Mouse (Mus musculus): Measurements from ENCODE around the gene Clint1. TPM values are rescaled to one million over a fixed set of nuclear protein-coding genes. Genes with fewer than 3 reads are reported as not detected.
"Not testable (repeated sequence)": the region's sequence is repeated elsewhere in the genome, so short reads cannot be mapped to it uniquely, and the experiment has no call there.

Gene Clint1
- polyA plus RNA-seq, 1 experiment from 2014 or later, result 50.5 TPM

DNA sequence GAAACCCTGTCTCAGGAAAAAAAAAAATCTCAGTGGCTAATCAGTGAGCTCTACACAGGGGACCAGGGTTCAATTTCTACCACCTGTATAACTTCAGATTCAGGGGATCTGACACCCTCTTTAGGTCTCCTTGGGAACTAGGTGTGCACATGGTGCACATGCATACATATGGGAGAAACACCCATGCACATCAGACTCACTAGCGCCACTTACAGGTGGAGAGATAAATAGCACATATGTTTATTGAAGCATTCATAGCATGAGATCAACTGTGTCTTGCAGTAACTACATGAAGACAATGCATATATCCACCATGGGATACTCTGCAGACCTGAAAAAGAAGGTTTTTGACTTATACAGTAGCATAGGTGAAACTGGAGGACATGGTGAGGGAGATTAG, 21.8 kb downstream of the Clint1 start:
- Histone ChIP-seq H3K4me2 (no peak overlapping the region), H3K4me1 (replicated peaks) (0 out of 2 replicates have a peak, but pooled peaks cover 3% of the 10 kb centered on the region), H3K27me3 (no peaks in the 10 kb centered on the region), H3K36me3 (no peaks in the 10 kb centered on the region), H3K4me3 (no peak overlapping the region), H3K9ac (no peak overlapping the region), H3K27ac (replicated peaks) (no peak overlapping the region), H3K9me3 (no peaks in the 10 kb centered on the region)
- 83% methylated on average over 1 of the region's 1 CpGs for WGBS
- no peak for ATAC-seq (ENCODE audit: low read depth)

DNA sequence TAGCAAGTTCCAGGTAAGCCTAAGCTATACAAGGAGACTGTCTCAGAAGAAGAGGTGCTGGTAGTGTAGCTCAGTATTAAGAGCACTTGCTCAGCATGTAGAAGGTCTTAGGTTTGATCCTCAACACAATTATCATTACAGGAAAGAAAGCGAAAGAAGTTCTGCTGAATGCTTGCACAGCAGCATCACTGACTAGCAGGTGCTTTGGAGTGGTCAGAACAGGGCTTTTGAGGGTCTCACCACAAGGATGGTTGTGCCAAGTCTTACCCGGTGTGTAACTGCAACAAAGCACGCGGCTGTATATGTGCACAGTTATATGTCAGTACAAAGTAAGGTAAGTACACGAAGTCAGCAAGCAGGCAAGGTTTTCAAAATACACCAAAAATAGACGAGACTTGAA, 22.4 kb downstream of the Clint1 start:
- Histone ChIP-seq H3K9me3 (no peaks in the 10 kb centered on the region), H3K36me3 (no peaks in the 10 kb centered on the region), H3K9ac (no peak overlapping the region), H3K4me3 (no peak overlapping the region), H3K4me2 (no peak overlapping the region), H3K27me3 (no peaks in the 10 kb centered on the region), H3K27ac (replicated peaks) (no peak overlapping the region), H3K4me1 (replicated peaks) (peaks cover 7% of the 10 kb centered on the region; the same call in 1 of the 2 replicates)
- ATAC-seq (ENCODE audit: low read depth), result no peak
- WGBS, result 97% methylated on average over 6 of the region's 6 CpGs

DNA sequence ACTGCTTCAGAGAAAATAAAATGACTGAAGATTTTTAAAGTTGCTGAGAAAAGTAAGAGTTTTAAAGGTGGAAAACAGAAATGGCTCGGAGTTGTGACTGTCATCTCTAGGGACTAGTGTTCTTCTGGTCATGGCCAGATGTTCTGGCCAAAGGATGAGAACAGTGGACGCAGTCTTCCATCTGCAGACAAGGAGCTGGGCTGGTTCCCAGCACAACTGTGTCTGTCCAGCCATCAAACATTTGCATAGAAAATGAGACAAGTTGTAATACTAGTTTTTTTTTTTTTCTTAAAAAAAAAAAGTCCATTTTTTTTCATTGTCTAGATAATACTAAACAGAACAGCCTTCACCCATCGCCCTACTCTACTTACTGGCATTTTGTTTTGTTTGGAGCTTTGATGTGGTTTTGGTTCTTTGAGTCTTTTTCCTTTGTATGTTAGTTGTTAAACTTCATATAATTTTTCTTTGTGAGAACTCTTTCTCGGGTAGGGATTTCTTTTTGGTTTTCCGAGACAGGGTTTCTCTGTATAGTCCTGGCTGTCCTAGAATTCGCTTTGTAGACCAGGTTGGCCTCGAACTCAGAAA, 23.6 kb downstream of the Clint1 start:
- Histone ChIP-seq H3K36me3 (no peaks in the 10 kb centered on the region), H3K9ac (no peak overlapping the region), H3K27ac (replicated peaks) (no peak overlapping the region), H3K9me3 (no peaks in the 10 kb centered on the region), H3K4me2 (no peak overlapping the region), H3K4me1 (replicated peaks) (peaks cover 17% of the 10 kb centered on the region), H3K4me3 (no peak overlapping the region), H3K27me3 (no peaks in the 10 kb centered on the region)
- no peak for ATAC-seq (ENCODE audit: low read depth)
- 95% methylated on average over 7 of the region's 7 CpGs for WGBS

DNA sequence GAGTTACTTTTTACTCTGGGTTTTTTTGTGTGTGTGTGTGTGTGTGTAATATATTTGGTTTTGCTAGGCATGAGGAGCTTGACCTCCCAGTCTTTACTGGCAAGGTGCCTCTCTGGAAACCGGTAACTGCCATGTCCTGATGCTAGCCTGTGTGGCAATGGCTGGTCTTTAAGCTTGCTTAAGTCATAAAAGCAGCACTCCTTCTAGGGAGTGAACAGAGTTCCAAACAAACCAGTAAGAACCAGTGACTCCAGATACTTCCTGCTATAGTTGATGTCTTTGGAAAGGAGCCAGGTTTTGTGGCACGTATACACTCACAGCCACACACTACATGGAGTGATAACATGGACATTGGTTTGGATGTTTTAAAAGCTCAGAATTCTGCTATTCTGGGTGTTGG, 24.2 kb downstream of the Clint1 start:
- Histone ChIP-seq H3K4me3 (no peak overlapping the region), H3K27ac (replicated peaks) (no peak overlapping the region), H3K27me3 (no peaks in the 10 kb centered on the region), H3K36me3 (no peaks in the 10 kb centered on the region), H3K9ac (no peak overlapping the region), H3K4me2 (no peak overlapping the region), H3K9me3 (no peaks in the 10 kb centered on the region), H3K4me1 (replicated peaks) (peaks cover 23% of the 10 kb centered on the region)
- no peak for ATAC-seq (ENCODE audit: low read depth)
- WGBS, result 84% methylated on average over 2 of the region's 2 CpGs

DNA sequence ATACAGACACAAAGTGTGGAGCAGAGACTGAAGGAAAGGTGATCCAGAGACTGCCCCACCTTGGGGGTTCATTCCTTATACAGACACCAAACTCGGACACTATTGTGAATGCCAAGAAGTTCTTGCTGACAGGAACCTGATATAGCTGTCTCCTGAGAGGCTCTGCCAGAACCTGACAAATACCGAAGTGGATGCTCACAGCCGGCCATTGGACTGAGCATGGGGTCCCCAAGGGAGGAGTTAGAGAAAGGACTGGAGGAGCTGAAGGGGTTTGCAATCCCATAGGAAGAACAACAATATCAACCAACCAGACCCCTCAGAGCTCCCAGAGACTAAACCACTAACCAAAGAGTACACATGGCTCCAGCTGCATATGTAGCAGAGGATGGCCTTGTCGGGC, 27.5 kb downstream of the Clint1 start:
- ATAC-seq (ENCODE audit: low read depth); H3K27me3 ChIP-seq; H3K4me3 ChIP-seq: not testable (repeated sequence)

DNA sequence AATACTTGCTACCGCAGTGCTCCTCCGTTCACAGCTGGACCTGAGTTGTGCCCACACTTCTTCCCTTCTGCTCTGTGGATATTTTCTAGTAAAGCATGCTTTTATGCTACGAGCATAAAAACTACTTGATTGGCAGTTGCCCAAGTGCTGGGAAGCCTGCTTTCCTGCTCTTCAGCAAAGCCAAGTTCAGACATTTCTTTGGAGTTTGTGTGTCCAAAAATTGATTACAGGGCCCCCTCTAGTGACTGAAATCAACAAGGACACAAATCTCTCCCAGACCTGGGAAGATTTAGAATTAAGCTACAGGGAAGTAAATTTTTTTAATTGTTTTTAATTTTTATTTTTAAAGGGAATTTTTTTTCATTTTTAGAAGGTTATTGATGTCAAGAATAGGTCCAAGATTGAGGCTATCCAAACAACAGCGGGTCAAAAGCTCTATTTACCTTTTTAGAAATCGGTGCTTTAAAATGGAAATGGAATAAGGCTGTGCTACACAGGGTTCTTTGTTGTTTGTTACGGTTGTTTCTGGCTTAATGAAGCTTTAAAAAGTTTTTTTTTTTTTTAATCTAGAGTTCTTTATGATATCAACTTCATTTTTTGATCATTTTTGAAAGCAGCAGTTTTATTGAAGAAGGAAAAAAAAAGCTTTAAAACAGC, 29.3 kb downstream of the Clint1 start:
- Histone ChIP-seq H3K9ac (no peak overlapping the region), H3K27ac (replicated peaks) (peak overlapping the region; percentile 74), H3K4me3 (no peak overlapping the region), H3K9me3 (no peaks in the 10 kb centered on the region), H3K36me3 (0 out of 2 replicates have a peak, but pooled peaks cover 11% of the 10 kb centered on the region), H3K27me3 (no peaks in the 10 kb centered on the region), H3K4me2 (peak overlapping the region; percentile 11; the same call in 1 of the 2 replicates), H3K4me1 (replicated peaks) (peaks cover 49% of the 10 kb centered on the region)
- 43% methylated on average over 6 of the region's 6 CpGs for WGBS
- ATAC-seq (ENCODE audit: low read depth), result peak; percentile 66; the same call in 1 of the 2 replicates

More for the DNA sequence above, 27.5 kb downstream of the Clint1 start:
- peaks cover 46% of the 10 kb centered on the region for H3K4me1 ChIP-seq (replicated peaks)
- WGBS, result 64% methylated on average over 4 of the region's 4 CpGs
- not testable (repeated sequence) for H3K4me2 ChIP-seq; H3K36me3 ChIP-seq; H3K9ac ChIP-seq; H3K9me3 ChIP-seq; H3K27ac ChIP-seq (replicated peaks)

DNA sequence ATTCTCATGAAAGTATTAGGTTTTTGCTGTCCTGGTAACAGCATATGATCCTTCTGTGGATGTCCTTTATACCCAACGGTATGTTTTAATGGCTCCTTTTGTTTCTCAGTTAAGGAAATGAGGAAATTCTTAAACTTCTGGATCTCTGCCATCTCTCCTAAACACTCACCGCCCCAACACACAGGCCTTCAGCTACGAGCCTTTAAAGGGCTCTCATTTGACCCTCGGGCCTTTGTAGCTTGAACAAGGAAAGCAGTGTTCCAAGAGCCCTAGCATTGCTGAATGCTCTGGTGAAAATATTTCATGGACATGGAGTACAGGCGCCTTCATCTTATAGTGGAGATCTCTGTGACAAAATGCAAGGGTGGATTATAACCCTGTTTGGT, 29.8 kb downstream of the Clint1 start:
- 19% methylated on average over 5 of the region's 5 CpGs for WGBS
- Histone ChIP-seq H3K27ac (replicated peaks) (peak overlapping the region; percentile 74), H3K4me2 (no peak overlapping the region), H3K4me1 (replicated peaks) (peaks cover 55% of the 10 kb centered on the region), H3K4me3 (no peak overlapping the region), H3K27me3 (no peaks in the 10 kb centered on the region), H3K9ac (0 out of 2 replicates have a peak overlapping the region, but pooled peaks have one; percentile 41), H3K9me3 (no peaks in the 10 kb centered on the region), H3K36me3 (peaks cover 11% of the 10 kb centered on the region; the same call in 1 of the 2 replicates)
- ATAC-seq (ENCODE audit: low read depth), result peak; percentile 57

DNA sequence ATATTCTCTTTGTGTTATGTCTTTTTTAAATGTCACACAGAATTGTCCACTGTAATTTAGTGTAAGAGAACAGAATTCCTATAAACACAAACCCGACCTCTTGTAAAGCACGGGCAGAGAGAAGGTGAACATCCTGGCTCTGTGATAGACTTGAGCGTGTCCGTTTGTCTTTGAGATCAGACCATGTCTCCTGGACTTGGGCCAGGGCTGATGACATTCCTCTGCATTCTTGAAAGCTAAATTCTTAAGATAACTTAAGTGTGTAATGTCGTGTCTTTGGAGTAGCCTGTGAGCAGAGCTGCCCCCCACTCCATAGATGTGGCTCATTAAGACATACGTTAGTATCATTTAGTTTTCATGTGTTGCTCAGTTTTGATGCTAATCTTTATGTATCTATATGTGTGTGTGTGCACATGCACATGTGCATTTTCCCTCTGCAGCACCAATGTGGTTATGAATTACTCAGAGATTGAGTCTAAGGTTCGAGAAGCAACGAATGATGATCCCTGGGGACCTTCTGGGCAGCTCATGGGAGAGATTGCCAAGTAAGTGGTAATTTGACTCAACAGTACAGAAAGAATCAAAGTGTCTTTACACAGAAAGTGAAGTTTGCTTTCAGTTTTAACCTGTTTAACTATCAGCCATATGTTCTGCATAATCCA, 31.6 kb downstream of the Clint1 start:
- Histone ChIP-seq H3K4me3 (no peak overlapping the region), H3K27ac (replicated peaks) (no peak overlapping the region), H3K36me3 (peaks cover 18% of the 10 kb centered on the region), H3K9ac (no peak overlapping the region), H3K4me1 (replicated peaks) (peaks cover 57% of the 10 kb centered on the region), H3K4me2 (no peak overlapping the region), H3K9me3 (no peaks in the 10 kb centered on the region), H3K27me3 (no peaks in the 10 kb centered on the region)
- WGBS, result 56% methylated on average over 8 of the region's 8 CpGs
- no peak for ATAC-seq (ENCODE audit: low read depth)

DNA sequence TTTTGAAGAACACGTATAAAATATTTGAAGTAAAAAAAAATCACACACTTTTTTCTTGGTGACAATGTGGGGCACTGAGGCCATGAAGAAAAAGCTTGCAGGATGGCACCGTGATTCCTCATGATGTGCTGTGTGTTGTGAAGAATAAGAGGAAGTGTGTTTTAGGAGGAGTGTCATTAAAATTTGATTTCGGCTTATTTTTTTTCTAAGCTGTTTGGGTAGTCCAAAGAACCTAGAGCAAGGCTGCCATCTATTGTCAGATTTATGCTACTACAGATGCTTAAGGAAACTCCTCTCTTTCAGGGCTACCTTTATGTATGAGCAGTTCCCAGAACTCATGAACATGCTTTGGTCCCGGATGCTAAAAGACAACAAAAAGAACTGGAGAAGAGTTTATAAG, 32.2 kb downstream of the Clint1 start:
- Histone ChIP-seq H3K4me1 (replicated peaks) (peaks cover 52% of the 10 kb centered on the region), H3K9me3 (no peaks in the 10 kb centered on the region), H3K9ac (no peak overlapping the region), H3K4me2 (no peak overlapping the region), H3K27me3 (no peaks in the 10 kb centered on the region), H3K27ac (replicated peaks) (no peak overlapping the region), H3K36me3 (peaks cover 25% of the 10 kb centered on the region), H3K4me3 (no peak overlapping the region)
- 53% methylated on average over 4 of the region's 4 CpGs for WGBS
- no peak for ATAC-seq (ENCODE audit: low read depth)

DNA sequence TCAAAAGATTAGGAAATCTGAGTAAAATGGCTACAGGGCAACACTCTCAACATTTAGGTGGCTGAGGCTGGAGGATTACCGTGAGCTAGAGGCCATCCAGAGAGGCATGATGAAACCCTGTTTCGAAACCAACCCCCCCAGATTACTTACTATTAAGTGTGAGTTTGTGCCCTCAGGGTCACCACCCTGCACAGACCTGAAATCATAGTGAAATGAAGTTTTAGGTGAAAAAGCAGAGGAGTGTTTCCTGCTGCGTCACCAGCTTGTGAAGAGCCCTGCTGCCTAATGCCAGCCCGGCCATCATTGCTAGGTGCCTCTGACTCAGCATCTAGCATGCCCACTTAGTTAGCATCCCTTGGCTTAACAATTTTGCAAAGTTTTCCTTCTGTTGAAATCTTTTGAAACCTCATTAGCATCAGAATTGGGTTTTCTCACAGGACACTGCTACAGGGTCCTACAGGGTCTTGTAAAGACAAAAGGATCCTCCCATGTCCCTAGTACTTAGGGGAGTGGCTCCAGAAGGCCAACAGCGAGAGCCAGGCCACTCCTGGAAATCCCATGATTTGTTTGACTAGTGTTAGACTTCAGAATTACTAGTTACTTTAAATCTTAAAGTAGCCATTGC, 33.9 kb downstream of the Clint1 start:
- peaks cover 38% of the 10 kb centered on the region for H3K4me1 ChIP-seq (replicated peaks)
- no peak for ATAC-seq (ENCODE audit: low read depth)
- H3K9me3 ChIP-seq, result no peaks in the 10 kb centered on the region
- no peak overlapping the region for H3K4me3 ChIP-seq
- no peak overlapping the region for H3K4me2 ChIP-seq
- WGBS, result 76% methylated on average over 5 of the region's 5 CpGs
- no peak overlapping the region for H3K27ac ChIP-seq (replicated peaks)
- no peak overlapping the region for H3K9ac ChIP-seq
- no peaks in the 10 kb centered on the region for H3K27me3 ChIP-seq
- peaks cover 41% of the 10 kb centered on the region for H3K36me3 ChIP-seq

DNA sequence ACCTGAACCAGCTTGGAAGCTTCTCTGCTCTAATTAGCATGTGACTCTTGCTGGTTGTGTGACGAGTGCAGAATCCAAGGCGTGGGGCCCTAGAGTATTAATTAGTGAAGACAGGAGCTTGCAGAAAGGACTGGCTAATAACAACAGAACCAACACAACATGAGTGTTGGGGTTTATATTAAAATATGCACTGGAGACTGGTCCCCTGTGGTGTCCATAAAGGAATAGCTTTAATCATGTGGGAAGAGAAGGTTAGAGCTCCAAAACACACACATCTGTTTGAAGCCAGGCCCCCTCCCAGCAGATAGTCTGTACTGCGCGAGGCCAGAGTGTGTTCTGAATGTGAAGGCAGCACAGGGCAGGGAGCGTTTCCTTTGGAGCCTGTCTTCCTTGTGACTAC, 34.7 kb downstream of the Clint1 start:
- H3K4me2 ChIP-seq, result no peak overlapping the region
- H3K4me1 ChIP-seq (replicated peaks), result peaks cover 33% of the 10 kb centered on the region
- no peak overlapping the region for H3K9ac ChIP-seq
- WGBS, result 54% methylated on average over 5 of the region's 5 CpGs
- H3K27me3 ChIP-seq, result no peaks in the 10 kb centered on the region
- peaks cover 49% of the 10 kb centered on the region for H3K36me3 ChIP-seq
- H3K9me3 ChIP-seq, result no peaks in the 10 kb centered on the region
- H3K4me3 ChIP-seq, result no peak overlapping the region
- H3K27ac ChIP-seq (replicated peaks), result peak overlapping the region; percentile 25
- 0 out of 2 replicates have a peak, but pooled peaks have one; percentile 40 for ATAC-seq (ENCODE audit: low read depth)

DNA sequence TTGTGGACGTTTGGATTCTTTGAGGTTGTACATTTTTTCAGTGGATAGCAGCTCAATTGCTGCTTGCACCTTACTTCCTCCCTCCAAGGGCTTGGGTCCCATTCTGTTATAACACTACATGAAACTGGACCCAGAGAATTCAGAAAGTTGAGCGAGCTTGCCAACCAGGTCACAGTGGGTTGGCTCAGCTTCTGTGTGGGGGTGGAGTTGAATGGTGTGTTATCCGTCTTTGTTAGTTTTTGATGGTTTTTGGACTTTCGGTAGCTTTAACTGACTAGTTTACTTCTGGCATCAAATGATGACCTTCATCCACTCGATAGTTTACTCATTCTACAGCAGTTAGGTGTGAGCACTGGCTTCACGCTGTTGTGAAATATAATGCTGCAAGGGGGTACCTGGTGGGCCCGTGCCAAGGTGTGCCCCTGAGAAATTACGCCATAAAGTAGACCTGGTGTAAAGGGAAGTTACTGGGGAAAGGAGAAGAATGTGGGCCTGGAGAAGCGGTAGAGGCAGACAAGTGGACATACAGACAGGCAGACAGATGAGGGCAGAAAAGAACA, 36.7 kb downstream of the Clint1 start:
- no peak overlapping the region for H3K4me3 ChIP-seq
- peaks cover 17% of the 10 kb centered on the region for H3K4me1 ChIP-seq (replicated peaks)
- no peaks in the 10 kb centered on the region for H3K27me3 ChIP-seq
- H3K4me2 ChIP-seq, result no peak overlapping the region
- H3K36me3 ChIP-seq, result peaks cover 69% of the 10 kb centered on the region
- 89% methylated on average over 9 of the region's 9 CpGs for WGBS
- H3K9ac ChIP-seq, result no peak overlapping the region
- no peak for ATAC-seq (ENCODE audit: low read depth)
- no peaks in the 10 kb centered on the region for H3K9me3 ChIP-seq
- no peak overlapping the region for H3K27ac ChIP-seq (replicated peaks)

Data from neural tube, embryonic 13.5 days (tissue).